Mouse (Mus musculus) myocyte (in vitro differentiated cells): ENCODE measurements around the gene Rubcn. TPM values are rescaled to one million over a fixed set of nuclear protein-coding genes. Genes with fewer than 3 reads are reported as not detected.
A peak's percentile ranks its signal among the peaks of the same experiment; 100 is the strongest.
"Not testable (repeated sequence)": the region's sequence is repeated elsewhere in the genome, so short reads cannot be mapped to it uniquely, and the experiment has no call there.

Experiments used
- H3K27me3 ChIP-seq: one replicate; pipeline ENCODE4 v1.6.1; 2011; ENCODE audit not compliant: control insufficient read depth, insufficient read depth, insufficient read length
- H3K36me3 ChIP-seq: one replicate; pipeline ENCODE4 v1.6.1; 2011; ENCODE audit not compliant: control insufficient read depth, insufficient read depth
- H3K4me2 ChIP-seq: one replicate; pipeline ENCODE4 v1.6.1; 2011; ENCODE audit warnings: low read depth, control low read depth
- H3K4me3 ChIP-seq: one replicate; pipeline ENCODE4 v1.5.1; 2011; ENCODE audit warnings: mild to moderate bottlenecking, control low read depth, moderate library complexity
- H3K79me2 ChIP-seq: one replicate; pipeline ENCODE4 v1.6.1; 2011; ENCODE audit not compliant: control insufficient read depth, insufficient read depth
- H3ac ChIP-seq: one replicate; pipeline ENCODE4 v1.6.1; 2011; ENCODE audit not compliant: control insufficient read depth, insufficient read length
- CEBPB ChIP-seq: IDR thresholded peaks from 2 replicates; pipeline ENCODE4 v1.6.1; 2011; ENCODE audit warnings: mild to moderate bottlenecking, moderate library complexity; ENCODE audit not compliant: poor library complexity, insufficient read depth, severe bottlenecking
- E2F4 ChIP-seq: IDR thresholded peaks from one replicate; pipeline ENCODE4 v1.6.1; 2011; ENCODE audit warnings: mild to moderate bottlenecking, control low read depth, moderate library complexity; ENCODE audit not compliant: insufficient read depth
- MAX ChIP-seq: IDR thresholded peaks from one replicate; pipeline ENCODE4 v1.6.1; 2011; ENCODE audit warnings: low read depth, mild to moderate bottlenecking, control low read depth
- MYOD1 ChIP-seq, 3 experiments: IDR thresholded peaks; one replicate each; pipeline ENCODE4 v1.6.1; 2011; ENCODE audit warnings: control low read depth in 2 of 3, low read depth in 2 of 3, mild to moderate bottlenecking in 2 of 3, moderate library complexity in 1 of 3; ENCODE audit not compliant: insufficient read length in 2 of 3, control insufficient read depth in 1 of 3
- MYOG ChIP-seq, 3 experiments: IDR thresholded peaks; one replicate each; pipeline ENCODE4 v1.6.1; 2011; ENCODE audit warnings: control low read depth in 2 of 3, low read depth in 2 of 3, mild to moderate bottlenecking in 2 of 3; ENCODE audit not compliant: insufficient read length in 2 of 3, control insufficient read depth in 1 of 3, insufficient read depth in 1 of 3
- POLR2A ChIP-seq: IDR thresholded peaks from one replicate; pipeline ENCODE4 v1.6.1; 2011; ENCODE audit warnings: low read depth, mild to moderate bottlenecking, control low read depth, moderate library complexity; ENCODE audit not compliant: insufficient read length
- POLR2AphosphoS2 ChIP-seq: IDR thresholded peaks from one replicate; pipeline ENCODE4 v1.6.1; 2011; ENCODE audit warnings: low read depth, control low read depth; ENCODE audit not compliant: insufficient read length
- REST ChIP-seq: IDR thresholded peaks from one replicate; pipeline ENCODE4 v1.6.1; 2011; ENCODE audit warnings: mild to moderate bottlenecking, control low read depth, moderate library complexity; ENCODE audit not compliant: insufficient read depth, insufficient read length
- SRF ChIP-seq: IDR thresholded peaks from one replicate; pipeline ENCODE4 v1.6.1; 2011; ENCODE audit warnings: low read depth; ENCODE audit not compliant: control insufficient read depth, insufficient read length
- TCF12 ChIP-seq: IDR thresholded peaks from one replicate; pipeline ENCODE4 v1.6.1; 2011; ENCODE audit warnings: mild to moderate bottlenecking, control low read depth; ENCODE audit not compliant: poor library complexity, insufficient read depth, severe bottlenecking
- TCF3 ChIP-seq: IDR thresholded peaks from one replicate; pipeline ENCODE4 v1.6.1; 2011; ENCODE audit warnings: low read depth, control low read depth; ENCODE audit not compliant: insufficient read length
- USF1 ChIP-seq: IDR thresholded peaks from one replicate; pipeline ENCODE4 v1.6.1; 2011; ENCODE audit warnings: low read depth, mild to moderate bottlenecking, control low read depth, moderate library complexity
- polyA plus RNA-seq: library from polyadenylated mRNA; unstranded; fragments of >200 nt; fragmentation: generic; extraction: Trizol; gene quantifications from one replicate; pipeline ENCODE4 v1.2.1, GENCODE M21; 2012; ENCODE audit warnings: missing spikeins

Gene Rubcn
- polyA plus RNA-seq, 1 experiment, result 34.0 TPM

DNA sequence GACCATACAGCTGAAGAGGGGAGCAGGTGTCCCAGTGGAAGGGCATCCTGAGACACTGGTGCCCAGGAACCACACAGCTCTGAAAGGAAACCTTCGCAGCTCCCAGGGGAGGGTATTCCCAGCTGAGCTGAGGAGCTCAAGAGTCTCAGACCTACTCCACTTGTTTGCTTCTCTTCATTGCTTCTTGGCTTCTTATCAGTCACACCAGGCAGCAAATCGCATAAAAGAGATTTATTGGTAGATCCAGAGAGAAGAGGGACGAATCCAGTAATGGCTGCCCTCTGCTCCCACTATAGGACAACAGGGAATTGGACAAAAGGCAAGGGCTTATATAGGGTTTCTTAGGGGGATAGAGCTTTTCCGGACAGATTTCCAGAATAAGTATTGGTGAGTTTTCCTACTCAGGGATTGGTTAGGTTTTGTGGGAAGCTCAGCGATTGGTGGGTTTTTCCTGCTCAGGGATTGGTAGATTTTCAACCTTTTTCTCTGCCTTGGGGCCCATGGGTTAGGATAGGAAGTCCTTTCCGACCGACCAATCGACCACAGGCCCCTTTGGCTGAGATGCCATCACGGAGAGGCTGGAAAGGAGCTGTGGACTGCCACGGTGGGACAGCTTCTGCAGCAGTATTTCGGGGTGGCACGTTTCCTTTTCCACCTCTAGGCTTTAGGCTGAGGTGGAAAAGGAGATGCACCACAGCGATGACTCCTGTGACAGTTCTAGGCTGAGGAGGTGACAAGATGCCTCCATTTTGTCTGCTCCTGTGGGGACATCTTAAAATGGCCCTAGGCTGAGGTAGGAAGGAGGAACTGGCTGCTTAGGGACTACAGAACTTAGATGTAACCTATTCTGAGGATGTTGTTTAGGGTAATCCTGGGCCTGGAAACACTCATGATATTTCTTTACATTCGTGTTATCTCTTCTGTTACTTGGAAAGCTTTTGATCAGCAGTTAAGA lies 1.7 kb upstream of the Rubcn start:
- H3K79me2 ChIP-seq, result peaks cover 64% of the 10 kb centered on the region
- H3K36me3 ChIP-seq, result peaks cover 8% of the 10 kb centered on the region
- H3K4me2 ChIP-seq, result peak overlapping the region; percentile 71
- no peak for TF ChIP-seq MYOG (IDR thresholded peaks at IDR 0.05; ENCODE audit: control insufficient read depth in 1 of 3, insufficient read depth in 1 of 3, insufficient read length in 2 of 3, low read depth in 2 of 3)
- no peak for TF ChIP-seq E2F4
- no peak for TF ChIP-seq TCF12
- TF ChIP-seq MAX, result no peak
- no peak for TF ChIP-seq POLR2AphosphoS2
- no peak for TF ChIP-seq SRF
- no peak for TF ChIP-seq POLR2A
- TF ChIP-seq CEBPB, result no peak
- TF ChIP-seq MYOD1 (IDR thresholded peaks at IDR 0.05; ENCODE audit: control insufficient read depth in 1 of 3, insufficient read length in 2 of 3, low read depth in 2 of 3), result no peak
- TF ChIP-seq USF1, result no peak
- no peak for TF ChIP-seq TCF3
- no peak for TF ChIP-seq REST
- no peaks in the 10 kb centered on the region for H3K27me3 ChIP-seq
- no peak overlapping the region for H3ac ChIP-seq
- H3K4me3 ChIP-seq, result peak overlapping the region; percentile 64

- Histone ChIP-seq H3K4me3 (peak overlapping the region; percentile 64), H3K79me2 (peaks cover 55% of the 10 kb centered on the region), H3K27me3 (no peaks in the 10 kb centered on the region), H3ac (peak overlapping the region; percentile 74), H3K36me3 (peaks cover 6% of the 10 kb centered on the region), H3K4me2 (peak overlapping the region; percentile 71)
- TF ChIP-seq MAX (no peak), CEBPB (no peak), TCF12 (no peak), POLR2A (no peak), SRF (no peak), POLR2AphosphoS2 (no peak), MYOD1 (IDR thresholded peaks at IDR 0.05; ENCODE audit: control insufficient read depth in 1 of 3, insufficient read length in 2 of 3, low read depth in 2 of 3) (no peak), TCF3 (no peak), USF1 (no peak), MYOG (IDR thresholded peaks at IDR 0.05; ENCODE audit: control insufficient read depth in 1 of 3, insufficient read depth in 1 of 3, insufficient read length in 2 of 3, low read depth in 2 of 3) (no peak), REST (no peak), E2F4 (no peak)
Observed at GRCm38 (mm10) chr16:32878157-32878598, 612 bp upstream of the Rubcn start.

DNA sequence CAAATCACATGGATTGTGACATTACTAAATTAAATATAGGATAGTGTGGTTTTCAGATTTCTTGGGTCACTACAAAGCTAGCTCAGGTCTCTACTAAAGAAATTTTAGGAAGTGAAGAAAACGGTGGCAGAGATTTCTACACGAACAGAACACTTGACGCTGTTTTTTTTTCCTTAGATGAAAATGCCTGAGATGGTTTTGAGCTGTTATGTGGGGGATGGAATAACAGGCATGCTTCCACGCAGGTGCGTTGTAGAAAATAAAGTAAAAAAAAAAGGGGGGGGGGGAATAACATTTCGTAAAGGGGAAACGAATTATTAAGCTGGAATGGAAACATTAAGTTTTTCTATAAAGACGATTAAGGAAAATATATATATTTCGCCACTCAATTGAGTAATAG lies 735 bp downstream of the Rubcn start:
- peak overlapping the region; percentile 72 for H3K4me2 ChIP-seq
- H3ac ChIP-seq, result peak overlapping the region; percentile 74
- TF ChIP-seq POLR2AphosphoS2 (no peak), MAX (no peak), TCF12 (no peak), MYOD1 (IDR thresholded peaks at IDR 0.05; ENCODE audit: control insufficient read depth in 1 of 3, insufficient read length in 2 of 3, low read depth in 2 of 3) (no peak), REST (no peak), E2F4 (no peak), TCF3 (no peak), CEBPB (no peak), POLR2A (no peak), USF1 (no peak), MYOG (IDR thresholded peaks at IDR 0.05; ENCODE audit: control insufficient read depth in 1 of 3, insufficient read depth in 1 of 3, insufficient read length in 2 of 3, low read depth in 2 of 3) (no peak), SRF (no peak)
- H3K79me2 ChIP-seq, result peaks cover 42% of the 10 kb centered on the region
- no peaks in the 10 kb centered on the region for H3K27me3 ChIP-seq
- peak overlapping the region; percentile 64 for H3K4me3 ChIP-seq
- peaks cover 6% of the 10 kb centered on the region for H3K36me3 ChIP-seq

DNA sequence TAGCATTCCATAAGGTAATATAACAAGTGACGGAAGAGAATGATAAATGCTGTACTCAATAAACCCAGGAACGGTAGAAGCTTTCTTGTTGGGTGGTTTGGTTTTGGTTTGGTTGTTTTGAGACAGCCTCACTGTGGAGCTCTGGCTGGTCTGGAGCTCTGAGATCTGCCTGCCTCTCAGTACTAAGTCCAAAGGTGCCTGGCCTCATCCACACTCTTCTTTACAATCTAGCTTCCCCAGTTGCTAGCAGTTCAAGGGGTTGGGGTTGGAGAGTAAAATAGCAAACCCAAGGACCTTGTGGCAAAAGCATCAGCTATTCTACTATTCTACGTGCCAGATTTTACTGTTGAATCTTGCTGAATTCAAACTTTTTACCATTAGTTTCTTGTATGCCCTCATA lies 1.7 kb downstream of the Rubcn start:
- Histone ChIP-seq H3K79me2 (peaks cover 33% of the 10 kb centered on the region), H3K4me2 (peak overlapping the region; percentile 72), H3K27me3 (no peaks in the 10 kb centered on the region), H3K4me3 (no peak overlapping the region), H3ac (no peak overlapping the region), H3K36me3 (peaks cover 6% of the 10 kb centered on the region)
- TF ChIP-seq USF1 (no peak), TCF12 (no peak), MYOG (IDR thresholded peaks at IDR 0.05; ENCODE audit: control insufficient read depth in 1 of 3, insufficient read depth in 1 of 3, insufficient read length in 2 of 3, low read depth in 2 of 3) (no peak), TCF3 (no peak), MYOD1 (IDR thresholded peaks at IDR 0.05; ENCODE audit: control insufficient read depth in 1 of 3, insufficient read length in 2 of 3, low read depth in 2 of 3) (no peak), SRF (no peak), E2F4 (no peak), REST (no peak), CEBPB (no peak), POLR2A (no peak), MAX (no peak), POLR2AphosphoS2 (no peak)

DNA sequence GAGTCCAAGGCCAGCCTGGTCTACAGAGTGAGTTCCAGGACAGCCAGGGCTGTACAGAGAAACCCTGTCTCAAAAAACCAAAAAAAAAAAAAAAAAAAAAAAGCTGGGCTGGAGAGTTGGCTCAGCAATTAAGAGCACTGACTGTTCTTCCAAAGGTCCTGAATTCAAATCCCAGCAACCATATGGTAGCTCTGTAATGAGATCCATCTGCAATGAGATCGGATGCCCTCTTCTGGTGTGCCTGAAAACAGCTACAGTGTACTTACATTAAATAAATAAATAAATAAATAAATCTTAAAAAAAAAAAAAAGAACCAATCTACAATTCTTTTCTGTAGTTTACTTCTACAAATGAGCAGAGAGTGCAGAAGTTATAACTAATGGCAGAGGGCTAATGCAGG lies 2.3 kb downstream of the Rubcn start:
- peaks cover 27% of the 10 kb centered on the region for H3K79me2 ChIP-seq
- H3K36me3 ChIP-seq, result not testable (repeated sequence)

More for the DNA sequence above, 2.3 kb downstream of the Rubcn start:
- H3ac ChIP-seq, H3K4me3 ChIP-seq, H3K4me2 ChIP-seq, H3K27me3 ChIP-seq: not testable (repeated sequence)
